Mouse (Mus musculus) common myeloid progenitor, adult 5-6 weeks (primary cell): ENCODE measurements around the gene Cblb. TPM values are rescaled to one million over a fixed set of nuclear protein-coding genes. Genes with fewer than 3 reads are reported as not detected.
A peak's percentile ranks its signal among the peaks of the same experiment; 100 is the strongest.

Experiments used
- ATAC-seq: replicated peaks from 2 replicates; pipeline ENCODE4 v1.8.0; 2016; ENCODE audit warnings: low read depth, mild to moderate bottlenecking, moderate TSS enrichment, inconsistent platforms; ENCODE audit not compliant: poor library complexity, severe bottlenecking
- total RNA-seq: library from RNA; stranded (forward); fragments of 200-1000, 187-1606 nt; gene quantifications from 2 replicates; pipeline ENCODE4 v1.2.3, GENCODE M21; 2017

Gene Cblb
- total RNA-seq, 1 experiment from 2014 or later = 14.8 TPM

DNA sequence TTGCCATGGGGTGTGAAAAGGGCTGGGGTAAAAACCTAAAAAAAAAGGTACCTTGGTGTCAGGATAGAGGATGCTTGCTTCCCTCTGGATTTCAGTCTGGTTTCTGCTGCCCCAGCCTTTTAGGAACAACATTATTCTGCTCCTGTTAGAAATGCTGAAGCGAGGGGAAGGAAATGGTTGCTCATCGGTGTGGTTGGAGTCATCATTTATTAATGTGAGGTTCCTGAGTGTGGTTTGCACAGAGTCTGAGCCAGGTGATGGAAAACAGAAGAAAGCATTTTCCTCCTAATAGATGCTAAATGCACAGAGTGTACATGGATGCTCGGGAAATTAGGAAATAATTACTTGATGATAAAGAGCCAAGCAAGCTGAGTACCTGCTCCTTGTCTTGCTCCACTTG, 5.3 kb downstream of the Cblb start:
- ATAC-seq = no peak

DNA sequence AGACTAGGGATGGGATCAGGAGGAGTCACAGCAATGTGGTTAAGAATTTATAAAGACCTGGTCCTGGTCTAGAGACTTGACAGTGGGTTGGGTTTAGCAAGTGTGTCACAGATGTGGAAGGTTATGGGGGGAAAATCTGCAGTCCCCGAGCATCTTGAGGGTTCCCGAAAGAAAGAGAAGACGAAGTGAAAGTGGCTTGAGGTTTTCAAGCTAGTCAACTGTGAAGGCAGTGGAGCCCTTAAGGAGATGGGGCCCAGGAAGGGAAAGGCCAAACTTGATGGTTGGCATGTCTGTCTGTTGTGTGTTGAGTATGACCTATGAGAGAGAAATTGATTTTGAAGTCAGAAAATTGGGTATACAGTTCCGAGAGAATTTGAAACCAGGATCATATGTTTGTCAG, 7.3 kb downstream of the Cblb start:
- ATAC-seq = peak; percentile 61

DNA sequence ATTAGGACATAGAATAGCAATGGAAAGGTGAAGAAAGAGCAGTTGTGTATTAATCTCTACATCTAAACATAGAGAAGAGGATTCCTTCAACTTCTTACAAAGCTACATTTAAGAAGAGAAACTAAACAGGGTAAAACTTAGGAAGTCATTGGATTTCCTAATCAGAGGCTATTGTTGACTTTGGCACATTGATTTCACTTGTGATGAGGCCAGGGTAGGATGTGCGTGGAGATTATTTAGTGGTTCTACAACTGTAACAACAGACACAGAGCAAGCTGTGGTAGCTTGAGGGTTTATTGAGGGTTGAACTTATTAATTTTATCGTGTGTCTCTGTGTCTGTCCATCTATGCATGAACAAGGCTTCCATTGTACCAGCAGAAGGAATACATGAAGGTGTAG, 7.8 kb downstream of the Cblb start:
- ATAC-seq = no peak

DNA sequence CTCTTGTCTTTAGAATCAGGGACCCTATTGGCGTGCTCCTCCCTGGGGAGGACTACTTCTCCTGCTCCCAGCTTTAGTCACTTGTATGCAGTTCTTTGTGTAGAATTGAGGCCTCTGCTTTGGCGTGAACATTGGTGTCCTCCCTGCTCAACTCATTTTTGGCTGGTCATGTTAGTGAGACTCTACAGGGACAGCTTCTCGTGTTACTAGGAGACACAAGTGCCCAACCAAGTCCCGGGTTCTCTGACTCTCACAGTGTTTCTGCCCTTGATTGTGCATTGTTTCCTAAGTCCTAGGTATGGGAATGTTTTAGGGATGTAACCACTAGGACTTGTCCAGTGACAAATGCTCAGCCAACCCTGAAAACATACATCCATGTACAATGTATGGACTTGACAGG, 9.9 kb downstream of the Cblb start:
- no peak for ATAC-seq

DNA sequence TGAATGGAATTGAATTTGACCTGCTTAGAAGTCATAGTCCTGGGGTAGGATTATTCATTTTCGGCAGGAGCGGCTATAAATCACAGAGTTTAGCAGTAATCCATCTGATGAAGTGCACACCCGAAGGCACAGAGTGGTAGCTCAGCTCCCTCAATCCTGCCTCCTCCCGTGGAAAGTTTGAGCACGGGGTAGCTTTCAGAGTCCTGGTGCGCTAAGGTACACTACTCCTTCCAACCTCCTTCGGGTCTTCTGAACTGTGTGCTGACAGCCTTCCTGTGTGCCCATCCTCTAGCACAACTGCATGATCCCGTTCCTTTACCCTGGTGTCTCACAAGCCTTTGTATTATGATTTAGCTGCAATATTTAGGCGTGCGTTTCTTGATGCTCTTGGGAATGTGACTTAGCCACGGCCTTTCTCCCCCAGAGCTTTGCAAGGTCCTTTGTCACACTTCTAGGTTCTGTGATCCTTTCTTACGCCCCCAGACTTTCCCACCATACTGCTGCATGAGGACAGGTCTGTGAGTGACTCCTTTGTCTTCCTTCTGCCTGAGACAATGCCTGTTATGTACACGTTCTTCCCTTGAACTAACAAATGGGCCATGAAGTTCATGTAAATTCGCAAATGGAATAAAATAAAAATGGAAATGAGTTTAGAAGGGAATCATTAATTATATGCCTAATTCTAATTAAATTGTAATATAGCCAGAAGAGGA, 11.8 kb downstream of the Cblb start:
- no peak for ATAC-seq

DNA sequence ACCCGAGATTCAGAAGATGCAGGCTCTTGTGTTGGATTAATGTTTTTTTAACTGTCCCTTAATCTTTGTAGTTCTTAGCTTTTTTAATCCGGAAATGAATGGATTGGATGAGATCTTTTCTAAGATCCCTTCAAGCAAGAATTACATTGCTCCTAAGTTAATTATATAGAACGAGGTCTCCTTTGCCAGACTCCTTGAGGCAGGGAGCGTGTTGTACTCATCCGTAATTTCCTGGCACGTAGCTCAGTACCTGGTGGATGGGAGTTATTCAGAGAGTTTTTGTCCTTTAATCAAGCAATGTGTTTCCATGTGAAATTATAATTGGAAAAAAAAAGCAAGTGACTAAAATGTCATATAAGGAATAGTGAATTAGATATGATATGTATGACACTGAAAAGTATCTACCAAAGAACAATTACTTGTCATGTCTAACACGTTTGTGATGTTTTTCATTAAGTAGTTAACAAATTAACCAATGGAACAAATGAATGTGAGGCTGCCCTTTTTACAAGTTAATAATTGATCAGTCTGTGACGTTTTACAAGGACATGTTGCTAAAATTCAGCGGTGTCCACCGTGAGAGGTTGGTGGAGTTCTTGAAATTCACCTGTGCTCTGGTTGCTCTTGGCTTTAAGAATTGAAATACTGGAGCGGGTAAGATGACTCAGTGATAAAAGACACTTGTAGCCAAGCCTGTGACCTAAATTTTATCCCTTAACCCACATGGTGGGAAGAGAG, 12.5 kb downstream of the Cblb start:
- no peak for ATAC-seq

DNA sequence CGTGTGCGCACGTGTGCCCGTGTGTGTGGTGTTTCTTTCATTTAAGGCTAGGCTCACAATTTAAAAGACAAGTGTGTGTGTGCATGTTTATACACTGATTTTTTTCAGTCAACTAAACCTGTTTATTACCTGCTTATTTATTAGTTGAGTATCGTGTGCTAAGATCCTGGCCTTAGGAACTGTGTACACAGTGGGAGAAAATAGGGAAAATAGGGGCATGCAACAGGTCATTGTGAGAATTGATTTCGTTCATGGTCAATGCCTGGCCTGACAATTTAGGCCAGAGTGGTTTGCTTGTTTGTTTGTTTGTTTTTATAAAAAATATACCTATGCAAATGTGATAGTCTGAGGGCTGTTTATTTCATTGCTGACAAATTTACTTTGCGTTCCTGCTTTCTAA, 13.5 kb downstream of the Cblb start:
- no peak for ATAC-seq

DNA sequence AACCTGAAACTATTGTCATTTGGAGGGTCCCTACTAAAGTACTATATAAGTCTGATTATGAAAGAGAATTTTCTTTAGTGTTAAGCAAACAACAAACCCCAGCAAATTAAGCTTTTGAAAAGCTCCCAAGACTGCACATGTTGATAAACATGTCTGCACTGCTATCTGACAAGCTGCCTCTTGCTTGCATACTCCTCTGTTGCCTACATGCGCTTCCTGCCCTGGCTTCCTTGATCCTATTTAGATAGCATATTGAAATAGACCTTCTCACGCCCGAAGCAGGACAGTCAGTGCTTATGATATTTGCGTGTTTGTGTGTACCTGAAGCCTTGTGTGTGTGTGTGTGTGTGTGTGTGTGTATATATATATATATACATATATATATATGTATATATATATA, 14.0 kb downstream of the Cblb start:
- peak; percentile 45; the same call in 1 of the 2 replicates for ATAC-seq

DNA sequence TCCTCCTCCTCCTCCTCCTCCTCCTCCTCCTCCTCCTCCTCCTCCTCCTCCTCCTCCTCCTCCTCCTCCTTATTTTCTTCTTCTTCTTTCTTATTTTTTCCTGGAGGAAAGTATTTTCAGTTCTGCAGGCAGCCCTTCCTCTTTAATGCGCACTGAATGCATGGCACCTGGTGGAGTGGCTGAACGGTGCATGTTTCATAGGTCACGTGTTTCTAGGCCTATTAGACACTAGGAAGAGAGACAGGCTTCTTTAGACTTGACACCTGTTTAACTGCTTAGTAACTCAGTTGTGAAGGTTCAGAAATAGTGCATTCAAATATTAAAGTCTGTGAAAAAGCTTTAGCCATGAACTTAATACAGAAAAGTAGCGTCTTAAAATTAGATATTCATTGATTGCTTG, 15.4 kb downstream of the Cblb start:
- no peak for ATAC-seq

DNA sequence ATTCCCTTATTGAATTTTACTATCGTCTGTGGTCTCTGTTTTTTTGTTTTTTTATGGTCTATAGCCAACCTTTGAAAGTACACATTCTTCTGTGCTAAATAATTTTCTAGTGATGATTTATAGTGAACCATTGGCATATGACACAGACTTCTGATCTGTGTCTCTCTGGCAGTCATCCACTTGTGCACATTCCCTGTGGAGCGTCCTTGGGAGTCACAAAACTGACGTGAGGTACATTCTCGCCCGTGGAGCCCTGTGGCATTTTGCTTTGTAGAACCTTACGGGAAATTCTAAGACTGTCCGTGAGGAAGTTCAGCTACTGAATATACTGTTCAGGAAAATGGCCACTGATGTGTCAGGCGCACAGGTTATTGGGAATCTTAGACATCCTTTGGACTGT, 20.1 kb downstream of the Cblb start:
- ATAC-seq = no peak

DNA sequence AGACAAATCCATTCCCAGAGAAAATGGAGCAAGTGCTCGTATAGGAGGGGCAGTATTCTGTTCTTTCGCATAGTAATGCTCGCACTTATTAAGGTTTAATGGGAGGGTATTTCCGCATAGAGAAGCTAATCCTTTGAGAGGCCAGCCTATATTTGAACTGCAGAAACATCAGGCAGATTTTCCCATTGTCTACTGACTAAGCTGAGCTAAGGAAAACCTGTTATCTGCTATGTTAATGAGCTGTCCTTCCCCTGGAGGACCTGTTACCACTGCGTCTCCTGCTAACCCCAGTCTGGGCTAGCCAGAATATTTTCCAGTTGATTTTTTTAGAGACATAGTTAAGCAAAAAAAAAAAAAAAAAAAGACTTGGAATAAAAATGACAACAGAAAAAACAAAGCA, 21.7 kb downstream of the Cblb start:
- no peak for ATAC-seq

DNA sequence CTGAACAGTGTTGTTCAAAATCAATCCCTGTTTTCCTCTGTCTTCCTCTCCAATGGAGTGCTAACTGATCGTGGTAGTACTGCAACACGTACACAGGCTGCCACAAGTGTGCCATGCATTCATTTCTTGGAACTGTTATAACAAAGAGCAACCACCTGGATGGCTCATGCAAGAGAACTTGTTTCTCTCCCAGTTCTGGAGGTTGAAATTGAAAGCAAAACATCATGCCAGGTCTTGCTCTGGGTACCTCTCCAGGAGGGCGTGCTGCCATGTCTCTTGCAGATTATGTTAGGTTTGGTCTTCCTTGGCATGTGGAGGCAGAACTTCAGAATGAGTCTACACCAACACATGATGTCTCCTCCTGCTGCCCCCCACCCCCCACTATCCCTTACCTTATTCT, 24.2 kb downstream of the Cblb start:
- ATAC-seq = no peak

DNA sequence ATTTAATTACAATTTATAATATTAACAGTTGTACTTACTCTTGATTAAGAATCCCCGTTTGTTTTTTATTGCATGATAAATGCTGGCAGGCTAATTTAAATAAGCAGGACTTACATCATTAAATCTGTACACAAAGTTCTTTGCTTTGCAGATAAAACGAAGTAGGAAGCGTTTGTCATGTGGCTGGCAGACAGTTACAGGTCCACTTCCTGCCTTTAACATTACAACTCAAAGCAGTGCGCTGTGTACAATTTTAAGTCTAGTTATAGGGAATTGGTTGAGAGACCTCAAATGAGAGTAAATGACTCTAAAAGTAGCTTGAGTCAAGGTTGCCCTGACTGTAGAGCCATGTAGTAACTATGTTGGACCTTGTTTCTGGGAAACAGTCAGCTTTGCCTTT, 25.1 kb downstream of the Cblb start:
- ATAC-seq = 0 out of 2 replicates have a peak, but pooled peaks have one; percentile 19

DNA sequence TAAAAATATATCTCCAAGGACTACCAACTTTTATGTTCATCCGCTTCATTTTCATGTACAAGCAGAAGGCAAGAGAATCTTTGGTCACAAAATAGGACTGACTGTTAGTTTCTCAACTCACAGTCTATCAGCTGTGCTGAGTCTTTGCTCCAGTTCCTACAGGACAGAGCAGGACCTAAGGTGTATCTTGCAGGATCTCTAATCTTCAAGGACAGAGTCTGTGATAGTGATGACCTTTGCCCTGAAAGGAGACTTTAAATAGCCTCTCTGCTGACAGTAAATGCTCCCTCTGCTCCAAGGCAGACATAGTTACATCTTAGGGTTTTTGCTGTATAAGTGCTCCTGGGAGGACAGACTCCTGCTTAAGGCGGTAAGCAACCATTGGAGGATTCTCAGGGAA, 26.3 kb downstream of the Cblb start:
- no peak for ATAC-seq

DNA sequence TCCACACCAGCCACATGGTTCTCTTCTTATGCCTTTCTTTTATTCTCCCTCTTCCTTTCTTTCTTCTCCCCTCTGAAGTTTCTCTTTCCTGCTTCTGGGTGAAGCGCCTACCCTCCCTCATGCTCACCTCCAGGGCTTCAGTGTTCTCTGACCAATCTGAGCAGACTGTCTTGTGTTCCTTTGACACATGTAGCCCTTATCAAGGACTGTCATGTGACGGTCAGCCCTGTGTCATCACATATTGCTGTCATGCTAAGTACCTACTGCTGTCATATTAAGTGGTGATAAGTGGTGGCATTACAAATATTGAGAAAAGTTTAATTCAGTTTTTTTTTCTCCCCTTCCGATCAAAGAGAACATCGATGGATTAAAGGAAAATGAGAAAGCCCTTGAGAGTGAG, 28.5 kb downstream of the Cblb start:
- ATAC-seq = no peak

DNA sequence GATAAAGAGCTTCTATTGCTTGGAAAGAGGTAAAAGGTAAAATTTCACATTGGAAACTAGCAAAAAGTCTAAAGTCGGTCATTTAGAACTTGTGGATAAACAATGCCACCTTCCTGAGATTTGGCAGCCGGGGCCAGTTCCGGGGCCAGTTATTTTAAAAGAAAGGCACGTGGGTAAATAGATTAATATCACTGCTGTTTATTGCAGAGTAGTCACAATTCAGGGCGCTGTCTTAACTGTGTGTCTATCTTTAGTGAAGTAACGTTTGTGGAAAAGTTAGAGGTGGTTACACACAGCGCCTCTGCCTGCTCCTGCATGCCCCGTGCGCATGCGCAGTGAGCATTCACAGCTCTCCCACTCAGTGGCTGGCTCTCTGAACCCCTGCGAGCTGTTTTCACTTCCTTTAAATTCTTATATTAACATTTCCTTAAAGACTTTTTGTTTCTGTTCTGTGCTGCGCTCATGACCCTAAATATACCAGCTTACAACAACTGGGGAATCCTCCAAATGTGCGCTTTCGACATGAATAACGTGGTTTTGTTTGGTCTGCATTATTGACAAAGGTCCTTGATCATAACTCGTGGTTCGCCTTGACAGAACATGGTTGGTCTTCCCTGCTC, 29.2 kb downstream of the Cblb start:
- peak; percentile 75 for ATAC-seq

DNA sequence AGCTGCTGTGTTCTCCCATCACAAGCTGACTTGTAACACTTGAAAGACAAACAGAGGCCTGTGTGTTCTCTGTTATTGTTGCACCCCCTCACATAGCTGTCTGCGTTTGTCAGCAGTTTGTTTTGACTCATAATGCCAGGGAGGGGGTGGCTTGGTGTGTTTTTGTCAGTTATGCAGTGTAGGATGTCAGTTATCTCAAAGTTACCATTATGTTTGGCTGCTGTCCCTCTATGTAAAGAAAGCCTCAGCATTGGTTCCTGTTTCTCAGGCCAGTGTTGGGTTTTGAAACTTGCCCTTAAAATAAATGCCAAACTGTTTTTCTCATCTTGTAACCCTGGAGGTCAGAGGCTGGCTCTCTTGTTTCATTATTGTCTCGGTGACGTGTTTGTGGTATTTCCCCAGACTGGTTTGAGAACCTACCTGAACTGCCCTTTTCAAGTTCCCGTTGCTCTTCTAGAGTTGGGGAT, 30.0 kb downstream of the Cblb start:
- peak; percentile 70 for ATAC-seq

DNA sequence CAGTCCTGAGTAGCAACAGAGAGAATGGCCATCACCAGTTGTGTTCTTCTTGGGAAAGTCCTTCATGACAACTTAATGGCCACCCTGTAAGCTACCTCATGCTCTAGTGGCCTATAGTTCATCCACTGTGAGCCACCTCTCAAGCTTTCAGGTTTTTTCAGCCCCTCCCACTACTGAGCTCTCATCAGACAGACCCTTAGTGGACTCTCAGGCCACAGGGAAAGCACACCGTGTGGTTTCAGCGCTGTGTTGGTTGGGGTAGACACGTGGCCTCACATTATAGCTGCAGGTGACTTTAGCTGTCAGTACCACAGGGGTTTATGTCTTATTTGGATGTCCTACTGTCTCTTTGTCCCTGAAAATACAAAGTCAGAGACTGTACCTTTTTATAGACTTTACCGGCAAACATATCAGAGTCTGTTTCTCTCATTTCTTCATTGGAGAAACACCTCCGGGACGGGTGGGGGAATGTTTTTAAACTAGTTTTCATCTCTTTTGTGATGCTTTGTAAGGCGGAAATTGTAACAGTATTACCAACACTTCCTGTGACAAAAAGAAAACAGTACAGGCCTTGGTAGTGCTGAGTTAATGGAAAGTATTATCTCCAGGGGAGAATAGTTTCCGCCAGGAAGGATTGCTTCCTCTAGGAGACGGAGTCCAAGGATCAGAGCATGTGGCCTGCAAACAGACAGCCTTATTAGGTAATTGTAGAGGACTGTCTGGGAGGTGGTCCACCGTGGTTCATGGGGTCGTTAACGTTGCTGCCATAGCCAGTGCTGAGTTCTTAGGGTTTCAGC, 33.5 kb downstream of the Cblb start:
- no peak for ATAC-seq

DNA sequence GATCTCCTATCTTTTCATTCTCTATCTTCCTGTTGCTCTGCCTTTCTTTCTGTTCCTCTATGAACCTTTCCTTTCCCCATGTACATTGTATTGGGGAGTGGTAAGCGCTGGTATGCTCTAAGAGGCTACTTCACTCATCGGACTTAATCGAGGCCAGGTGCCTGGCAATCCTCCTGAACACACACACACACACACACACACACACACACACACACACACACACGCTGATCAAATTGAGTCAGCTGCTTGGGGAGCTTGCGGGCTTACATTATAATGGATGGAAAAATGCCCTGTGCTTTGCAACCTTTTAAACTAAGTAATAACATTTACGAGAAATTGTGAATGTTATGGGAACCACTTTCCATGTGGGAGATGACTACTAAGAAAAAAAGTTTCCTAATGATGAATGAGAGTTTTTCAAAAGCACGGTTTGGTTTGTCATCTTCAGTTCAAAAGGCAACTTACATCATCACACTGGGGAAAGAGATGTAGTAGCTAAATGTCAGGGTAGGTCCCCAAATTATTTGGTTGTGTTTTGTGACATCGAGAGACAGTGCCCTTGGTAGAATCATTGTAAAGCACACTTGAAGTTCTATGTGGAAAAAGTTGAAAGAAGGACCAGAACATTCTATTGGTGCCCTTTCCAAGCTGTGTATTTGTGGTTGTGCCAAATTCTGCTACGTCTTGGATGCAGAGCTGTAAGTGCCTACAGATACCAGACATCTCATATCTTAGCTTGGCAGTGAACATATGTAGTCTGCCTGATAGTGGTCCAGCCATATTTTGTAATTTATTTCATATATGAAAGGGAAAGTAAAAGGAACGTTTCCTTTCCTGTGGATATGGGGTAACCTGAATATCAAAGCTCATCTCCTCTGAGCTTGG, 36.8 kb downstream of the Cblb start:
- ATAC-seq = peak; percentile 74

DNA sequence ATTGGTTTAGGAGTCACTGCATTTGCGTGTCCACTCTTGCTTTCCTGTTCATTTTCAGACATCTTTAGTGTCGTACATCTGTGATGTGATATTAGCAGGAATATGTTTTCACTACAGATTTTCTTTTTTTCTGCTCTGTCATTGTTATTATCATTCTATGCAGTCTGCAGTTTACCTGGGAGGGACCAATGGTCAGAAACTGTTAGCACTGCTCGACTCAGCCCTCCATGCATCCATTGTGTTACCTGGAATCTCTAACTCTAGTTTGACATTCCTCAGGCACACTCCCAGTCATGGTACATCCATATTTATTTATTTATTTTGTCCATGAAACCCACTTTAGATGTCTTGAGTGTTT, 37.5 kb downstream of the Cblb start:
- ATAC-seq = no peak
